Comparison of ENCODE assay signal across 8 mouse cellular contexts in genomic region chr9:122117112-122117616, GRCm38 (mm10). TPM values are rescaled to one million over a fixed set of nuclear protein-coding genes. Genes with fewer than 3 reads are reported as not detected.
DNase-seq lines count a peak whose midpoint lies in the region; ATAC-seq and TF ChIP-seq lines count a peak whose summit lies in the region.

Gene Snrk, plus strand, starts transcription at chr9:122117266.

- peaks cover 5% of the 10 kb centered on the region; the same call in 1 of the 2 replicates for H3K4me1 ChIP-seq in hindbrain, postnatal 0 days (ENCODE audit: insufficient read depth, low read length)

- WGBS in hindbrain, postnatal 0 days: under 1% methylated on average over 66 of the region's 67 CpGs

- H3K9me3 ChIP-seq in hindbrain, postnatal 0 days (ENCODE audit: low read length): no peaks in the 10 kb centered on the region

- peak; percentile 83 for ATAC-seq in activated CD4-positive, CD25-positive, alpha-beta regulatory T cell, adult 4 months
- ATAC-seq in common myeloid progenitor, adult 5-6 weeks (replicated peaks; ENCODE audit: low read depth, poor library complexity, severe bottlenecking): peak; percentile 74
- peak; percentile 98 for ATAC-seq in hindbrain, postnatal 0 days

- DNase-seq in gastrocnemius, adult 8-10 months (ENCODE audit: low spot score in 2 of 2): peak; percentile 69 to 77
- DNase-seq in hindbrain, postnatal 0 days (ENCODE audit: low spot score): peak; percentile 95
- DNase-seq in left cerebral cortex, adult 18-20 months (ENCODE audit: low spot score in 2 of 2): peak; percentile 89 to 92
- peak; percentile 91 for DNase-seq in lung, postnatal 4 days
- DNase-seq in retina, postnatal 1 day: peak; percentile 91
- DNase-seq in thymus, postnatal 4 days: peak; percentile 90

- H3K36me3 ChIP-seq in hindbrain, postnatal 0 days (ENCODE audit: insufficient read depth, low read length): no peaks in the 10 kb centered on the region

- no peak for TF ChIP-seq CTCF in hindbrain, postnatal 0 days (IDR thresholded peaks at IDR 0.05; ENCODE audit: low read depth)

- peak within 1 kb of the TSS; percentile 90 for H3K9ac ChIP-seq in hindbrain, postnatal 0 days (replicated peaks; ENCODE audit: low read length)

- H3K4me3 ChIP-seq in hindbrain, postnatal 0 days (ENCODE audit: low read length): peak within 1 kb of the TSS; percentile 80

- no peaks in the 10 kb centered on the region for H3K27me3 ChIP-seq in hindbrain, postnatal 0 days (ENCODE audit: insufficient read depth, low read length)

- H3K27ac ChIP-seq in hindbrain, postnatal 0 days: peak within 1 kb of the TSS; percentile 89

- H3K4me2 ChIP-seq in hindbrain, postnatal 0 days (ENCODE audit: low read depth, low read length): peak within 1 kb of the TSS; percentile 95

RNA-seq across cellular contexts. Expression of gene Snrk, which starts in this region (rescaled TPM):
- 10 to 100 TPM; 23.1 to 25.9 TPM for polyA plus RNA-seq in activated CD4-positive, CD25-positive, alpha-beta regulatory T cell, adult 4 months (2017; shearing (Covaris generic))
- 12.9 and 37.7 TPM in 2 replicates for total RNA-seq in common myeloid progenitor, adult 5-6 weeks (2017)
- total RNA-seq in gastrocnemius, adult 8-10 months (2022): 10 to 100 TPM; 37.1 to 69.7 (median 59.6) TPM
- total RNA-seq in hindbrain, postnatal 0 days (2014; rRNA removed): 82.3 and 95.6 TPM in 2 replicates
- polyA plus RNA-seq in hindbrain, postnatal 0 days (2015; fragmentation: Nextera tagmentation; extraction: Ambion mirVana): 67.1 and 68.5 TPM in 2 replicates
- 100 to 1,000 TPM; 120 to 122 TPM for total RNA-seq in left cerebral cortex, adult 18-20 months (2021)

Comparison
In these comparisons a context has a peak if more than half of its experiments do, and no peak if none do; other contexts are left out.
1. Peak in every context shown above with its lines: DNase-seq, ATAC-seq, H3K4me3 ChIP-seq and H3K27ac ChIP-seq.